ENCODE assay signal across 10 mouse cellular contexts in the genomic region with DNA sequence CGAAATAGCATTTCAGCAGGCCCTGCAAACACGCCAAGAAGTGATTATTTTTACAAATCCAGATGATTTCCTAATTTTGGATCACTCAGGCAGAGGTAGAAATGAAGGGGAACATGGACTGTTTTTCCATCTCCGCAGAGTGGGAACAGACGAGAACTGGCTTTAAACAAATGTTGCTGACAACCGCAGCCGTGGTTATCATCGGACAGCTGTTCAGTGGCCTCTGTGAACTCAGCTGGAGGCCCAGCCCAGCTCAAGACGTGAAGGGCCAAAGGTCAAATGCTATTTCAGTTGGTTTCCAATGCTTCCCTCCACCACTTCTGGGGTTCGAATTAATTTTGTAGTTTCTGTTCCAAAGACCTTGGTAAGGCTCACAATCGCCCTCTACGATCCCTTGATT.
DNase-seq lines count a peak whose midpoint lies in the region; ATAC-seq lines count a peak whose summit lies in the region.
"Had no signal": no experiment of that assay in that cellular context is flagged by ENCODE, and none has a peak within 500 bp of the region (broad histone marks: within the 10 kb centered on the region; RNA-seq: fewer than 3 reads in every experiment).

No protein-coding gene starts in this region.

- H3K4me1 ChIP-seq in forebrain, embryonic 11.5 days (replicated peaks; ENCODE audit: control insufficient read depth, insufficient read depth, low read length): peaks cover 6% of the 10 kb centered on the region
- H3K4me1 ChIP-seq: embryonic facial prominence, embryonic 13.5 days; megakaryocyte, embryonic 14.5 days had no signal

- 45% methylated on average over 11 of the region's 11 CpGs for WGBS in forebrain, embryonic 11.5 days

- intact Hi-C loops in gastrocnemius, postnatal 14 days (cut with DNase I; ENCODE audit: low total_unique reads): no loop called here

- no peak overlapping the region for H3K27ac ChIP-seq in forebrain, embryonic 11.5 days (ENCODE audit: low read depth, low read length)
- H3K27ac ChIP-seq: embryonic facial prominence, embryonic 13.5 days had no signal

- no peak overlapping the region for H3K4me2 ChIP-seq in forebrain, embryonic 11.5 days (ENCODE audit: low read depth, low read length, severe bottlenecking)
- H3K4me2 ChIP-seq: embryonic facial prominence, embryonic 13.5 days had no signal

- H3K9ac ChIP-seq in forebrain, embryonic 11.5 days (ENCODE audit: low read length): no peak overlapping the region
- H3K9ac ChIP-seq: embryonic facial prominence, embryonic 13.5 days had no signal

- ATAC-seq in forebrain, embryonic 11.5 days (replicated peaks; ENCODE audit: low FRiP score): no peak

- H3K4me3 ChIP-seq in forebrain, embryonic 11.5 days (ENCODE audit: low read depth, low read length): no peak overlapping the region
- H3K4me3 ChIP-seq: embryonic facial prominence, embryonic 13.5 days; megakaryocyte, embryonic 14.5 days had no signal

- H3K36me3 ChIP-seq in forebrain, embryonic 11.5 days (ENCODE audit: control insufficient read depth, insufficient read depth, low read length): no peaks in the 10 kb centered on the region
- H3K36me3 ChIP-seq: embryonic facial prominence, embryonic 13.5 days had no signal

- H3K9me3 ChIP-seq in forebrain, embryonic 11.5 days (ENCODE audit: control insufficient read depth, low read length): no peaks in the 10 kb centered on the region
- H3K9me3 ChIP-seq: embryonic facial prominence, embryonic 13.5 days; megakaryocyte, embryonic 14.5 days had no signal

- peak; percentile 36 for DNase-seq in gastrocnemius, adult 18-20 months (ENCODE audit: low spot score)
- no peak for DNase-seq in gastrocnemius, postnatal 14 days
- DNase-seq in retina, embryonic 14.5 days (ENCODE audit: low spot score): peak; percentile 13
- no peak for DNase-seq in retina, postnatal 1 day
- DNase-seq in kidney, postnatal 4 days: peak; percentile 31 to 56
- peak; percentile 73 for DNase-seq in yolk sac, embryonic 10.5 days (ENCODE audit: low spot score)
- DNase-seq in ovary, adult 18-20 months (ENCODE audit: low spot score): no peak
- DNase-seq in forebrain, embryonic 11.5 days (ENCODE audit: low spot score): no peak

- H3K27me3 ChIP-seq in forebrain, embryonic 11.5 days (ENCODE audit: control insufficient read depth, insufficient read depth, low read length): no peaks in the 10 kb centered on the region
- H3K27me3 ChIP-seq: embryonic facial prominence, embryonic 13.5 days; megakaryocyte, embryonic 14.5 days had no signal

Comparison
In these comparisons a context has a peak if more than half of its experiments do, and no peak if none do; other contexts are left out.
1. DNase-seq: peak in gastrocnemius, adult 18-20 months (single experiment), retina, embryonic 14.5 days (single experiment), kidney, postnatal 4 days (2 of 2) and yolk sac, embryonic 10.5 days (single experiment); none in gastrocnemius, postnatal 14 days (single experiment), retina, postnatal 1 day (single experiment), ovary, adult 18-20 months (single experiment) and forebrain, embryonic 11.5 days (single experiment).